ENCODE assay signal across 8 mouse cellular contexts in genomic region chr7:101107073-101107810, GRCm38 (mm10). TPM values are rescaled to one million over a fixed set of nuclear protein-coding genes. Genes with fewer than 3 reads are reported as not detected.
DNase-seq lines count a peak whose midpoint lies in the region; ATAC-seq and TF ChIP-seq lines count a peak whose summit lies in the region.

No protein-coding gene starts in this region.

- TF ChIP-seq POLR2A in spleen, adult 2 months (IDR thresholded peaks at IDR 0.05; ENCODE audit: low read depth, low read length) = no peak

- no peak for ATAC-seq in hindbrain, embryonic 14.5 days (ENCODE audit: low FRiP score)
- peak; percentile 1; the same call in 1 of the 2 replicates for ATAC-seq in midbrain, embryonic 16.5 days

- peak overlapping the region; percentile 99; the same call in 1 of the 2 replicates for H3K4me3 ChIP-seq in spleen, adult 2 months (ENCODE audit: extremely low read depth, insufficient read depth, insufficient read length)
- peak overlapping the region; percentile 80 for H3K4me3 ChIP-seq in hindbrain, embryonic 14.5 days (replicated peaks; ENCODE audit: low read length)
- H3K4me3 ChIP-seq in midbrain, embryonic 16.5 days (ENCODE audit: low read depth, low read length) = peak overlapping the region; percentile 76

- peak overlapping the region; percentile 7 for H3K27ac ChIP-seq in spleen, adult 2 months (ENCODE audit: insufficient read depth, low read length)
- peak overlapping the region; percentile 100 for H3K27ac ChIP-seq in hindbrain, embryonic 14.5 days
- H3K27ac ChIP-seq in midbrain, embryonic 16.5 days (ENCODE audit: low read length) = peak overlapping the region; percentile 99

- no peaks in the 10 kb centered on the region for H3K27me3 ChIP-seq in spleen, adult 2 months (ENCODE audit: control insufficient read depth, insufficient read depth, low read length)
- H3K27me3 ChIP-seq in hindbrain, embryonic 14.5 days (ENCODE audit: control insufficient read depth, insufficient read depth, low read length) = no peaks in the 10 kb centered on the region
- H3K27me3 ChIP-seq in midbrain, embryonic 16.5 days (ENCODE audit: control insufficient read depth, insufficient read depth, low read depth, low read length) = no peaks in the 10 kb centered on the region

- DNase-seq in embryo, embryonic 10 days (ENCODE audit: low spot score) = peak; percentile 23
- no peak for DNase-seq in embryo, embryonic 9.5 days (ENCODE audit: extremely low spot score)
- no peak for DNase-seq in spleen, adult 2 months (ENCODE audit: low read depth in 1 of 2, low spot score in 2 of 2)
- no peak for DNase-seq in spleen, postnatal 36 days (ENCODE audit: low spot score in 2 of 2)
- DNase-seq in hindbrain, embryonic 14.5 days (ENCODE audit: low spot score) = no peak
- no peak for DNase-seq in frontal cortex, postnatal 25 days (ENCODE audit: low spot score in 2 of 2)
- no peak for DNase-seq in T-cell, adult 2 months (ENCODE audit: low spot score)

- 52% methylated on average over 5 of the region's 5 CpGs for WGBS in spleen, adult 2 months
- WGBS in hindbrain, embryonic 14.5 days = 37% methylated on average over 5 of the region's 5 CpGs
- 23% methylated on average over 5 of the region's 5 CpGs for WGBS in midbrain, embryonic 16.5 days

- no peak for TF ChIP-seq CTCF in spleen, adult 2 months (IDR thresholded peaks at IDR 0.05; ENCODE audit: extremely low read depth, insufficient read depth, insufficient read length, insufficient replicate concordance)

- peaks cover 3% of the 10 kb centered on the region; the same call in 1 of the 2 replicates for H3K36me3 ChIP-seq in spleen, adult 2 months (ENCODE audit: control insufficient read depth, insufficient read depth, low read length)
- peaks cover 12% of the 10 kb centered on the region for H3K36me3 ChIP-seq in hindbrain, embryonic 14.5 days (replicated peaks; ENCODE audit: control insufficient read depth, insufficient read depth)
- no peaks in the 10 kb centered on the region for H3K36me3 ChIP-seq in midbrain, embryonic 16.5 days (ENCODE audit: control insufficient read depth, insufficient read depth, low read length)

- no peaks in the 10 kb centered on the region for H3K9me3 ChIP-seq in hindbrain, embryonic 14.5 days (ENCODE audit: control insufficient read depth, low read length)
- H3K9me3 ChIP-seq in midbrain, embryonic 16.5 days (replicated peaks; ENCODE audit: control insufficient read depth, low read length, poor library complexity, severe bottlenecking) = no peaks in the 10 kb centered on the region

- peak overlapping the region; percentile 70 for H3K4me2 ChIP-seq in hindbrain, embryonic 14.5 days (replicated peaks)
- H3K4me2 ChIP-seq in midbrain, embryonic 16.5 days (ENCODE audit: low read length) = peak overlapping the region; percentile 50

- no peaks in the 10 kb centered on the region; the same call in 1 of the 2 replicates for H3K4me1 ChIP-seq in spleen, adult 2 months (ENCODE audit: control insufficient read depth, insufficient read depth, insufficient read length)
- peaks cover 17% of the 10 kb centered on the region for H3K4me1 ChIP-seq in hindbrain, embryonic 14.5 days (replicated peaks; ENCODE audit: control insufficient read depth, insufficient read depth, low read length)
- peaks cover 17% of the 10 kb centered on the region for H3K4me1 ChIP-seq in midbrain, embryonic 16.5 days (ENCODE audit: control insufficient read depth, insufficient read depth, low read length)

- peak overlapping the region; percentile 95 for H3K9ac ChIP-seq in hindbrain, embryonic 14.5 days
- H3K9ac ChIP-seq in midbrain, embryonic 16.5 days (ENCODE audit: low read depth, low read length) = peak overlapping the region; percentile 23

RNA-seq across cellular contexts. Expression of gene Fchsd2, which starts 14.6 kb away (rescaled TPM):
- 20.2 and 21.5 TPM in 2 replicates for polyA plus RNA-seq in spleen, adult 2 months (2012; rRNA removed)
- polyA plus RNA-seq in hindbrain, embryonic 14.5 days (2014; fragmentation: Nextera tagmentation; extraction: Ambion mirVana) = 48.2 and 51.5 TPM in 2 replicates
- 42.0 and 45.2 TPM in 2 replicates for polyA plus RNA-seq in midbrain, embryonic 16.5 days (2015; fragmentation: Nextera tagmentation; extraction: Ambion mirVana)

Comparison
In these comparisons a context has a peak if more than half of its experiments do, and no peak if none do; other contexts are left out.
1. H3K27ac ChIP-seq: peak in every context shown above with its lines; median percentile 100 in hindbrain, embryonic 14.5 days; 99 in midbrain, embryonic 16.5 days; 7 in spleen, adult 2 months.